ENCODE assay signal across 25 mouse cellular contexts in genomic region chr7:119607796-119608515, GRCm38 (mm10). TPM values are rescaled to one million over a fixed set of nuclear protein-coding genes. Genes with fewer than 3 reads are reported as not detected.
"Had no signal": no experiment of that assay in that cellular context is flagged by ENCODE, and none has a peak within 500 bp of the region (broad histone marks: within the 10 kb centered on the region; RNA-seq: fewer than 3 reads in every experiment).

No protein-coding gene starts in this region.

- ATAC-seq: intestine, embryonic 16.5 days; midbrain, embryonic 15.5 days had no signal

- DNase-seq: kidney, postnatal 14 days; right cerebral cortex, postnatal 4 days; spleen, adult 18-20 months; thymus, adult 2 months; thymus, postnatal 25 days had no signal

- H3K36me3 ChIP-seq: kidney, embryonic 15.5 days; limb, embryonic 10.5 days; liver, embryonic 15.5 days; midbrain, embryonic 15.5 days; neural tube, embryonic 12.5 days had no signal

- H3K4me3 ChIP-seq: kidney, embryonic 15.5 days; left cerebral cortex, adult 2 months; limb, embryonic 10.5 days; liver, embryonic 15.5 days; midbrain, embryonic 15.5 days; neural tube, embryonic 12.5 days had no signal

- H3K9me3 ChIP-seq: kidney, embryonic 15.5 days; limb, embryonic 10.5 days; liver, embryonic 15.5 days; midbrain, embryonic 15.5 days; neural tube, embryonic 12.5 days had no signal

- H3K9ac ChIP-seq: kidney, embryonic 15.5 days; liver, embryonic 15.5 days; midbrain, embryonic 15.5 days; neural tube, embryonic 12.5 days had no signal

- H3K27ac ChIP-seq: kidney, embryonic 15.5 days; left cerebral cortex, adult 2 months; limb, embryonic 10.5 days; liver, embryonic 15.5 days; midbrain, embryonic 15.5 days; neural tube, embryonic 12.5 days had no signal

- H3K4me1 ChIP-seq: kidney, embryonic 15.5 days; limb, embryonic 10.5 days; liver, embryonic 15.5 days; midbrain, embryonic 15.5 days; neural tube, embryonic 12.5 days had no signal

- H3K4me2 ChIP-seq: kidney, embryonic 15.5 days; liver, embryonic 11.5 days; liver, embryonic 15.5 days; midbrain, embryonic 11.5 days; midbrain, embryonic 15.5 days; neural tube, embryonic 12.5 days had no signal

- H3K27me3 ChIP-seq: kidney, embryonic 15.5 days; liver, embryonic 15.5 days; midbrain, embryonic 15.5 days; neural tube, embryonic 12.5 days had no signal

RNA-seq across cellular contexts. Expression of gene Acsm1, which starts 1.1 kb away (rescaled TPM):
- total RNA-seq: layer of hippocampus, adult 8-10 months; layer of hippocampus, postnatal 14 days; left cerebral cortex, adult 2 months; left cerebral cortex, postnatal 14 days; megakaryocyte progenitor cell, adult 5-6 weeks; monocyte, adult 5-6 weeks; neutrophil, adult 5-6 weeks had no signal
- polyA plus RNA-seq: large intestine, adult 2 months; limb, embryonic 10.5 days; liver, embryonic 11.5 days; midbrain, embryonic 11.5 days; midbrain, embryonic 15.5 days; neural tube, embryonic 12.5 days; stomach, embryonic 14.5 days; testis, adult 2 months; urinary bladder, adult 2 months had no signal

RNA-seq across cellular contexts. Expression of gene Acsm2, which starts 53.8 kb away (rescaled TPM):
- total RNA-seq: layer of hippocampus, adult 8-10 months; layer of hippocampus, postnatal 14 days; left cerebral cortex, adult 2 months; left cerebral cortex, postnatal 14 days; megakaryocyte progenitor cell, adult 5-6 weeks; monocyte, adult 5-6 weeks; neutrophil, adult 5-6 weeks had no signal
- polyA plus RNA-seq: intestine, embryonic 16.5 days; large intestine, adult 2 months; limb, embryonic 10.5 days; limb, embryonic 14.5 days; liver, embryonic 11.5 days; liver, embryonic 15.5 days; midbrain, embryonic 11.5 days; midbrain, embryonic 15.5 days; neural tube, embryonic 12.5 days; stomach, embryonic 14.5 days; testis, adult 2 months; urinary bladder, adult 2 months had no signal
